Mouse (Mus musculus) right cerebral cortex, adult 18-20 months (tissue): Measurements from ENCODE around the gene Top3b.
"Not testable (repeated sequence)": the region's sequence is repeated elsewhere in the genome, so short reads cannot be mapped to it uniquely, and the experiment has no call there.

Experiments used
- DNase-seq: peaks from one replicate; pipeline ENCODE4 v3.0.0; 2022; ENCODE audit warnings: mixed read lengths

Gene Top3b

GRCm38 (mm10) chr16:16870617-16871331 lies at the start of gene Top3b, which contains the start of gene Vpreb1:
TSS of gene Top3b (plus strand) at chr16:16870736.
TSS of gene Vpreb1 (minus strand) at chr16:16870843.
- peak; percentile 92 for DNase-seq

GRCm38 (mm10) chr16:16825476-16825875 lies 45.1 kb upstream of the Top3b start:
- DNase-seq = no peak

GRCm38 (mm10) chr16:16826223-16826622 lies 44.3 kb upstream of the Top3b start:
- DNase-seq = no peak

GRCm38 (mm10) chr16:16828757-16829615 lies 41.5 kb upstream of the Top3b start, which contains the start of gene Spag6l:
TSS of gene Spag6l (minus strand) at chr16:16829456.
- peak; percentile 63 for DNase-seq

- no peak for DNase-seq
These were observed 40.9 kb upstream of the Top3b start for GRCm38 (mm10) chr16:16829671-16830070.

GRCm38 (mm10) chr16:16849196-16849595 lies 21.3 kb upstream of the Top3b start:
- no peak for DNase-seq

- DNase-seq = no peak
These were observed 18.1 kb upstream of the Top3b start for GRCm38 (mm10) chr16:16852411-16852810.

GRCm38 (mm10) chr16:16854836-16855235 lies 15.7 kb upstream of the Top3b start:
- peak; percentile 22 for DNase-seq

- DNase-seq = peak; percentile 11
These were observed 15.0 kb upstream of the Top3b start for GRCm38 (mm10) chr16:16855541-16855940.

- DNase-seq = not testable (repeated sequence)
These were observed 14.5 kb upstream of the Top3b start for GRCm38 (mm10) chr16:16856054-16856453.

GRCm38 (mm10) chr16:16856731-16857476 lies 13.6 kb upstream of the Top3b start:
- no peak for DNase-seq

- DNase-seq = no peak
These were observed 8.2 kb upstream of the Top3b start for GRCm38 (mm10) chr16:16862288-16862687.

GRCm38 (mm10) chr16:16863978-16864377 lies 6.6 kb upstream of the Top3b start, which contains the start of gene Igll1:
TSS of gene Igll1 (minus strand) at chr16:16863985.
- DNase-seq = no peak

GRCm38 (mm10) chr16:16865217-16865616 lies 5.3 kb upstream of the Top3b start:
- DNase-seq = no peak

GRCm38 (mm10) chr16:16865696-16866561 lies 4.6 kb upstream of the Top3b start:
- no peak for DNase-seq

- DNase-seq = no peak
These were observed 307 bp upstream of the Top3b start for GRCm38 (mm10) chr16:16870241-16870616.

- DNase-seq = no peak
These were observed 8.5 kb downstream of the Top3b start for GRCm38 (mm10) chr16:16879025-16879424.

- no peak for DNase-seq
These were observed 17.8 kb downstream of the Top3b start for GRCm38 (mm10) chr16:16888341-16888740.

GRCm38 (mm10) chr16:16892366-16892765 lies 21.8 kb downstream of the Top3b start:
- no peak for DNase-seq

- no peak for DNase-seq
These were observed 25.5 kb downstream of the Top3b start for GRCm38 (mm10) chr16:16896015-16896381.

- peak; percentile 95 for DNase-seq
These were observed 26.0 kb downstream of the Top3b start, which contains the start of gene Ppm1f for GRCm38 (mm10) chr16:16896382-16897055. TSS of gene Ppm1f (plus strand) at chr16:16896469.
